Mouse (Mus musculus) liver, embryonic 14.5 days (tissue): ENCODE data around the gene Galnt12. TPM values are rescaled to one million over a fixed set of nuclear protein-coding genes. Genes with fewer than 3 reads are reported as not detected.

Source experiments
- ATAC-seq: fragments of 200-750 bp; cut with Nextera tagmentation; 2 replicates; pipeline ENCODE4 v1.8.0; 2017; ENCODE audit warnings: moderate number of reproducible peaks, mild to moderate bottlenecking, moderate library complexity; ENCODE audit not compliant: insufficient read depth
- DNase-seq, 3 experiments: peaks; one replicate each; pipeline ENCODE4 v3.0.0-alpha.2; 2012 to 2013; ENCODE audit warnings: low read depth in 3 of 3, low spot score in 3 of 3
- H3K27ac ChIP-seq: fragments of 300-500 bp; sonication (generic); 2 replicates; pipeline ENCODE4 v1.5.1; 2014; ENCODE audit warnings: moderate library complexity, mild to moderate bottlenecking, control low read depth, inconsistent platforms
- H3K27me3 ChIP-seq: fragments of 300-500 bp; sonication (generic); 2 replicates; pipeline ENCODE4 v1.6.1; 2014; ENCODE audit warnings: mild to moderate bottlenecking, low read length, moderate library complexity; ENCODE audit not compliant: control insufficient read depth, insufficient read depth
- H3K36me3 ChIP-seq: fragments of 300-500 bp; sonication (generic); replicated peaks from 2 replicates; pipeline ENCODE4 v1.6.1; 2014; ENCODE audit warnings: low read depth; ENCODE audit not compliant: control insufficient read depth, insufficient read depth
- H3K4me1 ChIP-seq, 2 experiments: fragments of 200-500 bp in 1 of 2; fragments of 300-500 bp in 1 of 2; sonication (generic) in 1 of 2; replicated peaks; 2 replicates each; pipeline ENCODE4 v1.6.1; 2012 to 2014; ENCODE audit warnings: antibody characterized with exemption in 1 of 2, inconsistent platforms in 1 of 2, low read length in 1 of 2; ENCODE audit not compliant: control insufficient read depth in 2 of 2, insufficient read depth in 2 of 2
- H3K4me2 ChIP-seq: fragments of 300-500 bp; sonication (generic); 2 replicates; pipeline ENCODE4 v1.6.1; 2014; ENCODE audit warnings: low read depth, mild to moderate bottlenecking, control low read depth, moderate library complexity
- H3K4me3 ChIP-seq, 2 experiments: fragments of 200-500 bp in 1 of 2; fragments of 300-500 bp in 1 of 2; sonication (generic) in 1 of 2; 2 replicates each; pipeline ENCODE4 v1.5.1; 2012 to 2014; ENCODE audit warnings: low read depth in 2 of 2, low read length in 2 of 2, mild to moderate bottlenecking in 2 of 2, control low read depth in 1 of 2, inconsistent platforms in 1 of 2, moderate library complexity in 1 of 2; ENCODE audit not compliant: insufficient read depth in 1 of 2
- H3K9ac ChIP-seq: fragments of 300-500 bp; sonication (generic); replicated peaks from 2 replicates; pipeline ENCODE4 v1.6.1; 2014; ENCODE audit warnings: mild to moderate bottlenecking, control low read depth, moderate library complexity
- H3K9me3 ChIP-seq: fragments of 300-500 bp; sonication (generic); 2 replicates; pipeline ENCODE4 v1.6.1; 2016; ENCODE audit warnings: low read length, mixed read lengths; ENCODE audit not compliant: control insufficient read depth
- CTCF ChIP-seq: IDR thresholded peaks from 2 replicates; pipeline ENCODE4 v1.5.1; 2016; ENCODE audit warnings: antibody characterized with exemption, low read depth, control low read depth
- EP300 ChIP-seq: IDR thresholded peaks from 2 replicates; pipeline ENCODE4 v1.6.1; 2016; ENCODE audit warnings: antibody characterized with exemption, low read depth
- WGBS: fragments of 180-500 bp; shearing (Covaris S2); extraction: QIAGEN DNeasy Blood & Tissue Kit; methylation state at CpG from one replicate; pipeline ENCODE4 v1.1.7; 2014; ENCODE audit not compliant: insufficient replicate concordance; 5-methylcytosine and 5-hydroxymethylcytosine counted together
- polyA plus RNA-seq, 2 experiments: library from polyadenylated mRNA; depleted of rRNA in 1 of 2; stranded (reverse) in 1 of 2; unstranded in 1 of 2; fragments of >200 nt; fragmentation: Nextera tagmentation in 1 of 2; extraction: Ambion mirVana in 1 of 2; gene quantifications; 2 replicates each; pipeline versions ENCODE4 v1.2.1 to v1.2.3; 2012 to 2014

Galnt12 gene
- polyA plus RNA-seq, 2 experiments, result 0.31 to 0.51 TPM

DNA sequence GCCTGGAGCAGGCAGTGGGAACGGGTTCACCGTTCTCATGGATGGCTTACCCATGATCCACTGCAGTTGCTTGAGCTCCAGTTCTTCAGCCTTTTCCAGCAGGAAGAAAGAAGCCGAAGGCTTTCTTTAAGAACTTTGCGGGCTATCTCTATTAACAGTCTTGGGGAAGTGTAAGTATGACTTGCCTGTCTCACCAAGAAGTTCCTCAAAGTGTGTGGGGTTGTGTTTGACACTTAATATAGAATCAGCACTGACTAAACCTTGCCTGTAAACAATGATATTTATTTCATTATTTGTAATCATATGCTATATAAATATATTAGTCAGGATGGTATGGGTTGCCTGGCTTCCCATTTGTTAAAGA is 11.1 kb upstream of the Galnt12 start:
- Histone ChIP-seq H3K36me3 (no peaks in the 10 kb centered on the region), H3K9ac (no peak overlapping the region), H3K27ac (no peak overlapping the region), H3K4me1 (no peaks in the 10 kb centered on the region), H3K4me2 (no peak overlapping the region), H3K4me3 (no peak overlapping the region), H3K27me3 (no peaks in the 10 kb centered on the region), H3K9me3 (no peaks in the 10 kb centered on the region)
- ATAC-seq, result no peak
- no peak for DNase-seq
- WGBS, result 66% methylated on average over 4 of the region's 4 CpGs
- TF ChIP-seq CTCF (no peak), EP300 (no peak)

DNA sequence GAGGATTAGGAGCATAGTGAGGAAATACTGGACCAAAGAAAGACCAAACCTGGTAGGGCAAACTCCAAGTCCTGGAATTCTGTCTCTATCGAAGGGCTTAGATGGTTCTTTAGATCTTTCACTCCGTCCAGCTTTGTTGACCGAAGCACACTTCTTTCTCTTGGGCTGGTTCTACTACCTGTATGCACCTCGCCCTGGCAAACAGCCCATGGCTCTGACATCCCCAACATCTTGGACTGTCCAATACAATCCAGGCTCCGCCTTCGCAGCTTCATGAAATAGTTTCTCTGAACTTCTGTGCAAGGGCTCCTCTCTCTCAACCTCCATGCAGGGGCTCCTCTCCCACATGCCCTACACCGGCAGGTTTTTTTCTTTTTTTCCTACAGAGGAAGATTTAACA is 7.9 kb upstream of the Galnt12 start:
- ATAC-seq (no peak), DNase-seq (no peak)
- Histone ChIP-seq H3K4me1 (no peaks in the 10 kb centered on the region), H3K4me2 (no peak overlapping the region), H3K9ac (no peak overlapping the region), H3K27me3 (no peaks in the 10 kb centered on the region), H3K36me3 (no peaks in the 10 kb centered on the region), H3K4me3 (no peak overlapping the region), H3K9me3 (no peaks in the 10 kb centered on the region), H3K27ac (no peak overlapping the region)
- WGBS, result 57% methylated on average over 7 of the region's 7 CpGs
- TF ChIP-seq CTCF (no peak), EP300 (no peak)

- ATAC-seq (no peak), DNase-seq (no peak)
- Histone ChIP-seq H3K36me3 (no peaks in the 10 kb centered on the region), H3K9me3 (no peaks in the 10 kb centered on the region), H3K27me3 (peaks cover 28% of the 10 kb centered on the region), H3K9ac (no peak overlapping the region), H3K27ac (no peak overlapping the region), H3K4me2 (no peak overlapping the region), H3K4me3 (no peak overlapping the region), H3K4me1 (no peaks in the 10 kb centered on the region)
- no peak for TF ChIP-seq CTCF
- no peak for TF ChIP-seq EP300
- WGBS, result 67% methylated on average over 7 of the region's 7 CpGs
These were observed 3.0 kb upstream of the Galnt12 start for GRCm38 (mm10) chr4:47088671-47089070.

DNA sequence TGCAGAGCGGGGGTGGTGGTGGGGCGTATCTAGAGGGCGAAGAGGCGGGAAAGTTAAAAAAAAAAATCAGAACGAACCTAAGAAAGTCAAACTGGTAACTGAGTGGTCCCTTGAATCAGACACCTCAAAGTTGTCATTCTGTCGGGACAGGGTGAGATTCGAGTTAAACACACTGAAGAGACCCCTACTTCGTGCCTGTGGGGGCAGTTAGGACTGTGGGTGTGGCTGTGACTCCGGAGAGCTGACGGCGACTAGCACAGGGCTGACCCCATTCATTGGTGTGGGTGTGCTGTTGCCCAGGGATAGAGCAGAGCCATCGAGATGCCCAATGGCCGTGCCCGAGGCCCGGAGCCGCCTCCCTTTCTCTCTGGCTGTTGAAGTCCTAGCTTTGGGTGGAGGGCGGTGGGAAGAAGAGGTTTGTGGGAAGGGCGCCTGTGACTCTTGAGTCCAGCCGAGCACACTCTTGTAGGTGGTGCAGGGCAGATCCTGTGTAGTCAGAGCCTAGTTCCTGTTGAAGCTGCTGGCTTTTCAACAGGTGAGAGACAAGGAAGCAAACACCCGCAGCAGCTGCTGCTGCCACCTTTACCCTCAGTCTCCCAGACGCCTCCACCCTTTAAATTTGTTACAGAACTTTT is 795 bp downstream of the Galnt12 start:
- WGBS, result 2% methylated on average over 21 of the region's 21 CpGs
- no peaks in the 10 kb centered on the region for H3K9me3 ChIP-seq
- no peaks in the 10 kb centered on the region for H3K36me3 ChIP-seq
- no peak overlapping the region for H3K27ac ChIP-seq
- H3K4me1 ChIP-seq, result no peaks in the 10 kb centered on the region
- H3K4me3 ChIP-seq, result peak overlapping the region; percentile 20 to 35; a peak in 2 of 4 replicates
- DNase-seq (no peak), ATAC-seq (no peak)
- no peak overlapping the region for H3K9ac ChIP-seq
- TF ChIP-seq CTCF (no peak), EP300 (no peak)
- H3K27me3 ChIP-seq, result peaks cover 33% of the 10 kb centered on the region
- H3K4me2 ChIP-seq, result peak overlapping the region; percentile 61

- Histone ChIP-seq H3K27ac (no peak overlapping the region), H3K4me2 (no peak overlapping the region), H3K4me3 (no peak overlapping the region), H3K27me3 (peaks cover 33% of the 10 kb centered on the region), H3K36me3 (no peaks in the 10 kb centered on the region), H3K9ac (no peak overlapping the region), H3K4me1 (no peaks in the 10 kb centered on the region), H3K9me3 (no peaks in the 10 kb centered on the region)
- ATAC-seq (no peak), DNase-seq (no peak)
- TF ChIP-seq CTCF (no peak), EP300 (no peak)
- WGBS, result 32% methylated on average over 9 of the region's 9 CpGs
These were observed 1.5 kb downstream of the Galnt12 start for GRCm38 (mm10) chr4:47093161-47093560.
